Mouse (Mus musculus): ENCODE results near the gene Tmem266.

DNA sequence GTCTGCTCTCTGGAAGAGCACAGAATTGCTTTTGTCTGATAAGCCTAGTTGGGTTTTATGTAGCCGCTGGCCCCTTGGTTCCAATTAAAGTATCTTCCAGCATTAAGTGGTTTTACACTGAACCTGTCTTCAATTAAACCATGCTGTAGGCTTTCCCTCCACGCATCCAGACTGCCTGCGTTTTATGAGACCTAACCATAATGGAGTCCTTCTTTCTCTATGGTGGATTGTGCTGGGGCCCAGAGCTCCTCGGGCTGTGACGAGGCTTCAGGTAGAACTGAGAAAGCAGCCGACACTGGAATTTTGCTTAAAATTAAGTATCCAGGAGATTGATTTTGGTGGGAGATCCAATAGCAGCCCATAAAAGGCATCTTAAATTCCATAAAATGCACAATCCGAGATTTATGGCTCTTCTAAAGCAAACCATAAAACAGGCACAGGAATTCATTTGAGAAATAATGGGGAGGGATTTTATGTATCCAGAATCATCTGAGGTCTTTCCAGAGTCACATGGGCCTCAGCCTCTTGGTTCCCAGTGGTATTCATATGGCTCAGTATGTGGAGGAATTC lies 72.4 kb downstream of the Tmem266 start:
- TF ChIP-seq POLR2A (IDR thresholded peaks at IDR 0.05; ENCODE audit: insufficient read depth, low read length) (no peak), CTCF (IDR thresholded peaks at IDR 0.05; ENCODE audit: low read depth, low read length) (no peak)
